Mouse (Mus musculus) cerebellum, postnatal 10 days (tissue): ENCODE results near the gene Nfe2l1.

Source experiments
- DNase-seq, 2 experiments: peaks; one replicate each; pipeline ENCODE4 v3.0.0; 2021; ENCODE audit warnings: mixed read lengths in 2 of 2

The Nfe2l1 gene

DNA sequence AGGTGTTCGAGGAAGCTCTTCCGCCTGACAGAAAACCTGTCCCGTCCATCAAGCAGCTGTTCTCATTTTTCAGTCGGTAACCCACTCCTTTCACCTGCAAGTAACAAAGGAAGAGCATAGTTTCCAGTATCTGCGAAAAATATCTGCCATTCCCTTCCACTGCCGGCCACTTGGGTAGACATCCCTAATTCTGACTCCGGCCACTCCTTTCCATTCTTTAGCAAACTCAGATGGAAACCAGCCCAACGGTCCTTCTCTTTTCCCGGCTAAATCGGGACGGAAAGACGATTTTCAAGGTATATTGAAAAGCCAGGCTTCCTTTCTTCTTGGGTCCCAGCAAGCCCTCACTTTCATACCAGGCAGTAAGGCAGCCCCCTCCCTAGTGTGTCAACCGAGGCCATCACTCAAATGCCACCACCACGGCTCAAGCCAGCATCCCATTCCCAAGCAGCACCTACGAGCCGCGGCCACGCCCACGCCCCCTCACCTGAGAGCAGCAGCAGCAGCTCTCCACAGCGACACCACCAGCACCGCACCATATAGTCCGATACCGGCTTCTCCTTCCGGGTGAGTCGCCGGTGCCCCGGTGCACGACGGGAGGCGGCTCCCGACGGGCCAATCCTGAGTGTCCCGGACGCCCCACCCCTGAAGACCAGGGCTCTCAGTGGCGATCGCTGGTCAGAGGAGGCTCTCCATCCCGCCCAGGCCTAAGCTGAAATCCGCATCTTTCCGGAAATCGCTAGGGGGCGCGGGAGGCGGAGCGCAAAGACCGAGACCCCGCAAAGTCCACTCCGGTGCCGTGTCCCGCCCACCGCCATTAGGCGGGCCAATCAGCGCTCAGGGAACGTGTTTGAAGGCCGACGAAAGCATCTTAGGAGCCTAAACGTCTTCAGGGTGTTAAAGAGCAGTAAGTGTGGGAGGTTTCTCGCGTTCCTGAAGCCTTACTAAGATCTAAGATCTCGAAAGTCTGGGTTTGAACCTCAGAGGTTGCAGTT, 52.5 kb downstream of the Nfe2l1 start, which contains the start of gene Snx11:
Snx11 (minus strand) TSS at position 592 of the 995 bp plus-strand sequence.
- DNase-seq = peak; percentile 100

DNA sequence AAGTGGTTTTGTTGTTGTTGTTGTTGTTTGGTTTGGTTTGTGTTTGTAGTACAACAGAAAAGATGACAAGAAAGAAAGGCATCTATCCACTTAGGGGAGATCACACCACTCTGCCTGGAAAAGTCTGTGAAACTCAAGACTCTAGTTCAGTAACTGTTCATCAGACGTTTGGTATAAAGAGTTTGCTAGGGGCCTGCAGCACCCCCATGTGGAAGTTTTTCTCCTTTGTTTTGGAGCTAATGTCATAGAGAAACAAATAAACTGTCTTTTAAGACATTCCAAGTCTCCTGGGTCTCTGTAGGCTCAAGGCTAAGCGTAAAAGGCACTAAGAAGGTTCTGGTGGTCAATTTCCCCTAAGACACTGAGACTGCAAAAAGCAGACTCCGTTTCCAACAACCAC, 53.7 kb downstream of the Nfe2l1 start:
- DNase-seq = no peak

DNA sequence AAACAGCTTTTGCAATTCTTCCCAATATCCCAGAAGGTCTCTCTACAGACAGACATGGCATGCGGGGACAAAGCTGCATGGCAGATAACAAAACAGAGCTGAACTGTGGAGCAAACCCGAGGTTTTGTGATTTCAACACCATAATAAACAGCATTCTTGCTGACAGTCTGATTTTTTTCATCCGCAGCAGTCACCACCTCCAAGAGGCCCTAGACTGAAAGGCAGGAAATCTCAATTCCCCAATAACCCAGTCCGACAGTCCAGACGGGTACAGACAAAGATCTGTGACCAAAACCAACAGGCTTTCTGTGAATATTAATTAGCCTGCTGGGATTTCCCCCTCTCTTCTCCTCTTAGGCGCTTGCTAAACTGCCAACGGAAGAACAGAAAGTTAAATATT, 54.1 kb downstream of the Nfe2l1 start:
- DNase-seq = no peak

DNA sequence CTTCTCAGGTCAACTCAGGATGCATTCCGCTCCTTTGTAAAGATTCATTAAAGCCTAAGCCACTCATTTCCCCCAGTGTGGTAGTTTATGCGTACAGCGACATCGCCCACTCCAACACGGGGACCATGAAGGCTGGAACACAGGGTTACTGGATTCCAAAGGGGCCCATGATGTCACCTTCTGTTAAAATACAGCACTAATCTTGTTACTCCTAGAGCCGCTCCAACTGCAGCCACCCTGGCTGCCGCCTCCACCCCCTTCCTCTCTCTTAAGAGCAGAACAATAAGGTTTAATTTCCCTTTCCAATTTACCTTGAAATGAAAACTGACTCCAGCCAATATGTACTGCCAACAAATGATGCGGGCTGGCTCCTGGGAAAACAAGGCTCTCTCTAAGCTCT, 54.7 kb downstream of the Nfe2l1 start:
- no peak for DNase-seq

DNA sequence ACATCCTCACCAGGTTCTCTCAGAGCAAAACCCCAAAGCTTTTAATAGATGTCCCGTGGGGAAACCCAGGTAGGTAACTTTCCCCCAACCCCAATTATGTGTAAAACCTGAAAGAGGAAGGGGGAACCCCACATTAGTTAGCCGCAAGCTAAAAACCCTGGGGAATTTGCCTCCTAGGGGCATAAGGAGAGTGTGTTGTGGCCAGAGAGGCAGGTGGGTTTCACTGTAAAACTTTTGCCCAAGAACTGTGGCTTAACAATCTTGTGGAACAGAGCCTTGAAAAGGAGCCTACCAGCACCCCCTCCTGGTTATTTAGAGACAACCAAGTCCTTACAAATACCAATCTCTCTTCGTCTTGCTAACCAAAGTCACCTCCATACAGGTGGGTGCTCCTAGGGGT, 55.2 kb downstream of the Nfe2l1 start:
- DNase-seq = no peak

DNA sequence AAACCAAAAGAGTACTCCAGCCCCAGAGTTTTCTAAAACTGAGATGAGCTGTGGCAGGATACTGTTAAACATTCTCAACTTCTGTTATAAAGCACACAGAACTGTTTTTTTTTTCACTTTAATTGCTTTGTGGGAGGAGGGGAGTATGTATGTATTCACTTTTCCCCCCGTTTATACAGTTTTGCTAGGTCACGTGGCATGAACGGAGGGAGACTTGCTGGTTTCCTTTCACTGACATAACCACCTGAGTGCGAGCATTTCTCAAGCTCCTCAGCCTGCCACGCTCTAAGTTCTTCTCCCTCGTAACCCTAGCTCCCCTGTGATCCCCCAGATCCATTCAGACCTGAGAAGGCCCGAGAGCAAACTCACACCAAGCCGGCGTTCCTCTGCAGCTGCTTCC, 57.4 kb downstream of the Nfe2l1 start:
- DNase-seq = no peak

DNA sequence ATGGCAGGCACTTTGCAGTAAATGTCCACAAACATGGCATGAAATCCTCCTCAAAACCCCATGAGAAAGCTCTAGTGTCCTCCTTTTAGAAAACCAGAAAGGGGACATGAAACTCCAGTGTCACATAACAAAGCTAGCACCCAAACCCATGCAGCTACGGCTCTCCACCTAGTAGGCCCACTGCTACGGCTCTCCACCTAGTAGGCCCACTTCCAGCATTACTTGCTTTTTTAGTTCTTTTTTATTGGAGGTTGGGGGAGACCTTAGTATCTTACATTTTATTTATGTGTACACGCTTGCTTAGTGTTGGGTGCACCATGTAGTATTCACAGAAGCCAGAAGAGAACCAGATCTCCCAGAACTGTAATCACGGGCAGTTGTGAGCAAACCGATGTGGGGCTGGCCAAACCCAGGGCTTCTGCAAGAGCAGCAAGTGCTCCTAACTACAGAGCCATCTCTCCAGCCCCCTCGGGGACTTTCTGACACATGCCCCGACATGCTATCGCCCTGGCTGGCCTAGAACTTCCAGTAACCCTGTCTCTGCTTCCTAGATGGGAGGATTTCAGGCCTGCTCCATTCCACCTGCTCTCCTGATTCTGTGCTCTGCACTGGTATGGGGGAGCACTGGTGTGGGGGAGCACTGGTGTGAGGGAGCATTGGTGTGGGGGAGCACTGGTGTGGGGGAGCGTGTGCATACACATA, 58.3 kb downstream of the Nfe2l1 start:
- DNase-seq = no peak

DNA sequence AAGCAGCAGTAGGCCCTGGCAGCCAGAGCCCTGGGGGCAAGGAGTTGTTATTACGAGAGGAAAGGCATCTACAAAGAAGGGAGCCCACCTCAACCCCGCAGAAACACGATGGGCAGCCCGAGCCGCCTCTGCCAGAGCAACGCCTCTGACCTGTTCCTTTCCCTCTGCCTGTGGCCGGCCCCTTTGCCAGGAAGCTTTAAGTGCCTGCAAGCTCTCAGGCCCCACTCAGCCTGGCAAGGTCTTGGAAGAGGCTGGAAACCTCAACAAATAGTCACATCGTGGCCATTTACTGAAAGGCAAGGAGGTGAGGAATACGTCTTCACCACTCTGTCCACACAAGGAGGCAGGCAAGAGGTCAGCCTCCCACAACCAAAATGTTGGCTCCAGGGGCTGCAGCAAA, 61.5 kb downstream of the Nfe2l1 start:
- no peak for DNase-seq
